Mouse (Mus musculus): ENCODE data around the gene AC124108.1. TPM values are rescaled to one million over a fixed set of nuclear protein-coding genes. Genes with fewer than 3 reads are reported as not detected.

The AC124108.1 gene
- polyA plus RNA-seq (2015; fragmentation: Nextera tagmentation; extraction: Ambion mirVana): 0.14 and 0.35 TPM in 2 replicates

GRCm38 (mm10) chr1:132191093-132191785, at the start of gene AC124108.1, which contains the start of gene Lemd1:
Gene AC124108.1 (plus strand): TSS chr1:132191457.
Gene Lemd1 (plus strand): TSS chr1:132191431.
- Histone ChIP-seq H3K9me3 (replicated peaks; ENCODE audit: control insufficient read depth, low read length) (no peaks in the 10 kb centered on the region), H3K4me2 (ENCODE audit: low read depth, low read length) (peak within 1 kb of the TSS; percentile 87), H3K4me1 (ENCODE audit: control insufficient read depth, insufficient read depth, low read length) (peaks cover 11% of the 10 kb centered on the region), H3K36me3 (ENCODE audit: control insufficient read depth, insufficient read depth, low read length) (no peaks in the 10 kb centered on the region), H3K9ac (ENCODE audit: low read length) (peak within 1 kb of the TSS; percentile 55), H3K27ac (ENCODE audit: low read length) (no peak within 1 kb of the TSS), H3K27me3 (ENCODE audit: control insufficient read depth, insufficient read depth, low read length) (peaks cover 70% of the 10 kb centered on the region), H3K4me3 (replicated peaks; ENCODE audit: low read length) (peak within 1 kb of the TSS; percentile 60)
- ATAC-seq (ENCODE audit: insufficient read depth, low FRiP score): no peak
- WGBS: under 1% methylated on average over 34 of the region's 34 CpGs

DNA sequence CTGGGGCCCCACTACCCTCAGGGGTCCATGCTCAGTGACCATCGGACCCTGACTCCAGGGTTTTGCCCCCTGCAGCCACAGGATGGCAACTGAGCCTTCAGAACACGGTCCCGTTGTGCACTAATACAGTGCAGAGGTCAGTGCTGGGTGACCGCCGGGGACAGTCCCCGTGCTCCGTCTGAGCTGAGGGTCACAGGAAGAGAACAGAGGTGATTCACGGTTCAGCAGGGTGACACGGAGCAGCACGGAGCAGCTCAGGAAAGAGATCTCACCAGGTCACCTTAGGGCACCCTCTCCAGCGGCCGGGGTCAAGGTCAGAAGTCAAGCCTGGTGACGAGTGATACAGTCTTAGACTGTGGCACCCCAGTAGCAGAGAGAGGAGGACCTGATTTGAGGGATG, 49.5 kb upstream of the AC124108.1 start:
- H3K9ac ChIP-seq (ENCODE audit: low read length): no peak overlapping the region
- WGBS: 62% methylated on average over 13 of the region's 13 CpGs
- ATAC-seq (ENCODE audit: insufficient read depth, low FRiP score): no peak
- no peaks in the 10 kb centered on the region for H3K9me3 ChIP-seq (replicated peaks; ENCODE audit: control insufficient read depth, low read length)
- H3K4me1 ChIP-seq (ENCODE audit: control insufficient read depth, insufficient read depth, low read length): peaks cover 5% of the 10 kb centered on the region; the same call in 1 of the 2 replicates
- no peaks in the 10 kb centered on the region for H3K36me3 ChIP-seq (ENCODE audit: control insufficient read depth, insufficient read depth, low read length)
- no peak overlapping the region for H3K4me2 ChIP-seq (ENCODE audit: low read depth, low read length)
- no peaks in the 10 kb centered on the region for H3K27me3 ChIP-seq (ENCODE audit: control insufficient read depth, insufficient read depth, low read length)
- H3K4me3 ChIP-seq (replicated peaks; ENCODE audit: low read length): no peak overlapping the region
- H3K27ac ChIP-seq (ENCODE audit: low read length): no peak overlapping the region

GRCm38 (mm10) chr1:132143079-132143478, 48.2 kb upstream of the AC124108.1 start:
- H3K36me3 ChIP-seq (ENCODE audit: control insufficient read depth, insufficient read depth, low read length): no peaks in the 10 kb centered on the region
- no peak overlapping the region for H3K27ac ChIP-seq (ENCODE audit: low read length)
- H3K9ac ChIP-seq (ENCODE audit: low read length): no peak overlapping the region
- H3K4me3 ChIP-seq (replicated peaks; ENCODE audit: low read length): no peak overlapping the region
- H3K27me3 ChIP-seq (ENCODE audit: control insufficient read depth, insufficient read depth, low read length): no peaks in the 10 kb centered on the region
- no peak for ATAC-seq (ENCODE audit: insufficient read depth, low FRiP score)
- H3K9me3 ChIP-seq (replicated peaks; ENCODE audit: control insufficient read depth, low read length): no peaks in the 10 kb centered on the region
- H3K4me2 ChIP-seq (ENCODE audit: low read depth, low read length): no peak overlapping the region
- WGBS: 58% methylated on average over 5 of the region's 5 CpGs
- H3K4me1 ChIP-seq (ENCODE audit: control insufficient read depth, insufficient read depth, low read length): peaks cover 5% of the 10 kb centered on the region; the same call in 1 of the 2 replicates

- no peaks in the 10 kb centered on the region for H3K27me3 ChIP-seq (ENCODE audit: control insufficient read depth, insufficient read depth, low read length)
- H3K9ac ChIP-seq (ENCODE audit: low read length): no peak overlapping the region
- no peak overlapping the region for H3K4me3 ChIP-seq (replicated peaks; ENCODE audit: low read length)
- H3K27ac ChIP-seq (ENCODE audit: low read length): no peak overlapping the region
- H3K4me2 ChIP-seq (ENCODE audit: low read depth, low read length): no peak overlapping the region
- WGBS: 56% methylated on average over 4 of the region's 4 CpGs
- peaks cover 2% of the 10 kb centered on the region; the same call in 1 of the 2 replicates for H3K4me1 ChIP-seq (ENCODE audit: control insufficient read depth, insufficient read depth, low read length)
- H3K36me3 ChIP-seq (ENCODE audit: control insufficient read depth, insufficient read depth, low read length): no peaks in the 10 kb centered on the region
- no peak for ATAC-seq (ENCODE audit: insufficient read depth, low FRiP score)
- H3K9me3 ChIP-seq (replicated peaks; ENCODE audit: control insufficient read depth, low read length): no peaks in the 10 kb centered on the region
These were observed 47.5 kb upstream of the AC124108.1 start for GRCm38 (mm10) chr1:132143730-132144129.

GRCm38 (mm10) chr1:132144223-132144622, 47.0 kb upstream of the AC124108.1 start:
- Histone ChIP-seq H3K9me3 (replicated peaks; ENCODE audit: control insufficient read depth, low read length) (no peaks in the 10 kb centered on the region), H3K27ac (ENCODE audit: low read length) (no peak overlapping the region), H3K9ac (ENCODE audit: low read length) (no peak overlapping the region), H3K36me3 (ENCODE audit: control insufficient read depth, insufficient read depth, low read length) (no peaks in the 10 kb centered on the region), H3K4me3 (replicated peaks; ENCODE audit: low read length) (no peak overlapping the region), H3K27me3 (ENCODE audit: control insufficient read depth, insufficient read depth, low read length) (no peaks in the 10 kb centered on the region), H3K4me1 (ENCODE audit: control insufficient read depth, insufficient read depth, low read length) (no peaks in the 10 kb centered on the region), H3K4me2 (ENCODE audit: low read depth, low read length) (no peak overlapping the region)
- no peak for ATAC-seq (ENCODE audit: insufficient read depth, low FRiP score)
- WGBS: 37% methylated on average over 2 of the region's 2 CpGs

GRCm38 (mm10) chr1:132144837-132145236, 46.4 kb upstream of the AC124108.1 start:
- H3K4me3 ChIP-seq (replicated peaks; ENCODE audit: low read length): no peak overlapping the region
- H3K36me3 ChIP-seq (ENCODE audit: control insufficient read depth, insufficient read depth, low read length): no peaks in the 10 kb centered on the region
- no peak for ATAC-seq (ENCODE audit: insufficient read depth, low FRiP score)
- H3K27me3 ChIP-seq (ENCODE audit: control insufficient read depth, insufficient read depth, low read length): no peaks in the 10 kb centered on the region
- H3K27ac ChIP-seq (ENCODE audit: low read length): no peak overlapping the region
- WGBS: 75% methylated on average over 3 of the region's 3 CpGs
- no peaks in the 10 kb centered on the region for H3K4me1 ChIP-seq (ENCODE audit: control insufficient read depth, insufficient read depth, low read length)
- no peak overlapping the region for H3K4me2 ChIP-seq (ENCODE audit: low read depth, low read length)
- H3K9me3 ChIP-seq (replicated peaks; ENCODE audit: control insufficient read depth, low read length): no peaks in the 10 kb centered on the region
- H3K9ac ChIP-seq (ENCODE audit: low read length): no peak overlapping the region

DNA sequence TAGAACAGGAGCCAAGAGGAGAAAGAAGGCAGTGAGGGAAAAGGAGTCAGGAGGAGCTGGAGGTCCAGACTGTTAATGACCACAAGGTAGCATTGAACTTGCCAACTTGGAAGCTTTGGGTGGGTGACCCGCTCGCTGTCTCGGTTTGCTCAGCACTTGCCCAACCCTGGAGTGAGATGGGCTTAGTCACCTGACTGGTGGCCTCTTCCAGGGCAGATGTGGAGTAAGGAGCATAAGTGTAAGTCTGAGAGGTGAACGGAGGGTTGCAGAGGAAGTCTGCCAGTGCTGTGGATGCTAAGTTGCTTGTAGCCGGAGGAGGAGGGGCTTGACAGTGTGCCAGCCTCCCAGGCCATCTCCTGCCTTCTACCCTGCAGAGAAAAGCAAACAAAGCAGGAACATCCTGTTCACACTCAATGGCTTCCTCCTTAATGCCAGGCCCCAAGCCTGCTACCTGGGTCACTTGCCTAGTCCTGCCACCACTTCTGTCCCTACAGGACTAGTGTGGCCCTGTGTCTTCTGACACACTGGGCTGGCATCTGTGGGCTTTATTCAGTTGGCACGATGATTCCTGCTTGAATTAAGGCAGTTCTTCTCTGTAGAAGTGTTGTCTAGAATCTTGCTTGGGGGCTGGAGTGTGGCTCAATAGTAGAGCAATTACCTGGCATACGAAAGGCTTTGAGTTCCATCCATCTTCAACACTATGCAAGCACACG, 45.1 kb upstream of the AC124108.1 start:
- Histone ChIP-seq H3K4me3 (replicated peaks; ENCODE audit: low read length) (no peak overlapping the region), H3K9me3 (replicated peaks; ENCODE audit: control insufficient read depth, low read length) (no peaks in the 10 kb centered on the region), H3K4me2 (ENCODE audit: low read depth, low read length) (no peak overlapping the region), H3K27ac (ENCODE audit: low read length) (no peak overlapping the region), H3K27me3 (ENCODE audit: control insufficient read depth, insufficient read depth, low read length) (no peaks in the 10 kb centered on the region), H3K4me1 (ENCODE audit: control insufficient read depth, insufficient read depth, low read length) (no peaks in the 10 kb centered on the region), H3K36me3 (ENCODE audit: control insufficient read depth, insufficient read depth, low read length) (no peaks in the 10 kb centered on the region), H3K9ac (ENCODE audit: low read length) (no peak overlapping the region)
- ATAC-seq (ENCODE audit: insufficient read depth, low FRiP score): no peak
- WGBS: 82% methylated on average over 8 of the region's 8 CpGs

DNA sequence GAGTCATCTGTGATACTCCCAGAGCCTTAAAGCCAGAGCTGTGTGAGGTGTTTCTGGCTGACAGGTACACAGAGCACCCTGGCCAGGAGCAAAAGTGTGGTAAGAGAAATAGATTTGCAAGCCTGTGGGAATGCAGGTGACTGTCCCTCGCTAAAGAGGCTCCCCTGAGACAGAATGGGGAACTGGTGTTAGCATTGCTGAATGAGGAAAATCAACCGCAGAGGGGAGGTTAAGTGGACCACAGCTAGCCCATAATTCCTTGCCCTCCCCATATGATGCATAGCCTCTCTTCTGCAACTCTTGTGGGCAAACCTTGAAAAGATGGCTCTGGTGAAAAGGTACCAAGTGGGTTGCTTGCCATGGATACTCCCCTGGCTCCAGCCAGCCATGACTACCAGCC, 41.8 kb upstream of the AC124108.1 start:
- no peak overlapping the region for H3K4me3 ChIP-seq (replicated peaks; ENCODE audit: low read length)
- no peaks in the 10 kb centered on the region for H3K9me3 ChIP-seq (replicated peaks; ENCODE audit: control insufficient read depth, low read length)
- H3K4me1 ChIP-seq (ENCODE audit: control insufficient read depth, insufficient read depth, low read length): no peaks in the 10 kb centered on the region
- H3K4me2 ChIP-seq (ENCODE audit: low read depth, low read length): no peak overlapping the region
- ATAC-seq (ENCODE audit: insufficient read depth, low FRiP score): no peak
- WGBS: 58% methylated on average over 2 of the region's 2 CpGs
- H3K27me3 ChIP-seq (ENCODE audit: control insufficient read depth, insufficient read depth, low read length): no peaks in the 10 kb centered on the region
- no peaks in the 10 kb centered on the region for H3K36me3 ChIP-seq (ENCODE audit: control insufficient read depth, insufficient read depth, low read length)
- H3K27ac ChIP-seq (ENCODE audit: low read length): no peak overlapping the region
- H3K9ac ChIP-seq (ENCODE audit: low read length): no peak overlapping the region

- 43% methylated on average over 1 of the region's 1 CpGs for WGBS
- Histone ChIP-seq H3K4me2 (ENCODE audit: low read depth, low read length) (no peak overlapping the region), H3K9me3 (replicated peaks; ENCODE audit: control insufficient read depth, low read length) (no peaks in the 10 kb centered on the region), H3K27me3 (ENCODE audit: control insufficient read depth, insufficient read depth, low read length) (no peaks in the 10 kb centered on the region), H3K36me3 (ENCODE audit: control insufficient read depth, insufficient read depth, low read length) (no peaks in the 10 kb centered on the region), H3K4me1 (ENCODE audit: control insufficient read depth, insufficient read depth, low read length) (no peaks in the 10 kb centered on the region), H3K9ac (ENCODE audit: low read length) (no peak overlapping the region), H3K4me3 (replicated peaks; ENCODE audit: low read length) (no peak overlapping the region), H3K27ac (ENCODE audit: low read length) (peak overlapping the region; percentile 8; the same call in 1 of the 2 replicates)
- ATAC-seq (ENCODE audit: insufficient read depth, low FRiP score): peak; percentile 74; the same call in 1 of the 2 replicates
These were observed 41.1 kb upstream of the AC124108.1 start for GRCm38 (mm10) chr1:132150171-132150570.

All from stomach, embryonic 16.5 days (tissue).